Mouse (Mus musculus) intestine, embryonic 14.5 days (tissue): ENCODE data around the gene Rbm19. TPM values are rescaled to one million over a fixed set of nuclear protein-coding genes. Genes with fewer than 3 reads are reported as not detected.
A peak's percentile ranks its signal among the peaks of the same experiment; 100 is the strongest.
"Not testable (repeated sequence)": the region's sequence is repeated elsewhere in the genome, so short reads cannot be mapped to it uniquely, and the experiment has no call there.

ENCODE experiments used
- ATAC-seq: fragments of 200-750 bp; cut with Nextera tagmentation; replicated peaks from 2 replicates; pipeline ENCODE4 v1.8.0; 2017; ENCODE audit warnings: low read depth, moderate number of reproducible peaks, moderate TSS enrichment, moderate library complexity; ENCODE audit not compliant: low FRiP score, low TSS enrichment
- DNase-seq: peaks from one replicate; pipeline ENCODE4 v3.0.0-alpha.2; 2018; ENCODE audit warnings: low spot score
- H3K27ac ChIP-seq: fragments of 300-500 bp; sonication (generic); 2 replicates; pipeline ENCODE4 v1.5.1; 2014; ENCODE audit warnings: low read depth, mild to moderate bottlenecking, control low read depth
- H3K27me3 ChIP-seq: fragments of 300-500 bp; sonication (generic); replicated peaks from 2 replicates; pipeline ENCODE4 v1.6.1; 2014; ENCODE audit warnings: low read length, control low read depth; ENCODE audit not compliant: control insufficient read depth, insufficient read depth
- H3K36me3 ChIP-seq: fragments of 300-500 bp; sonication (generic); 2 replicates; pipeline ENCODE4 v1.6.1; 2014; ENCODE audit warnings: low read length, control low read depth; ENCODE audit not compliant: control insufficient read depth, insufficient read depth
- H3K4me1 ChIP-seq: fragments of 300-500 bp; sonication (generic); replicated peaks from 2 replicates; pipeline ENCODE4 v1.6.1; 2014; ENCODE audit warnings: low read length, control low read depth, mixed read lengths; ENCODE audit not compliant: control insufficient read depth, insufficient read depth
- H3K4me2 ChIP-seq: fragments of 300-500 bp; sonication (generic); 2 replicates; pipeline ENCODE4 v1.6.1; 2014; ENCODE audit warnings: low read length
- H3K4me3 ChIP-seq: fragments of 300-500 bp; sonication (generic); 2 replicates; pipeline ENCODE4 v1.5.1; 2014; ENCODE audit warnings: low read depth, low read length, control low read depth, mixed read lengths
- H3K9ac ChIP-seq: fragments of 300-500 bp; sonication (generic); 2 replicates; pipeline ENCODE4 v1.6.1; 2014; ENCODE audit warnings: mild to moderate bottlenecking, low read length
- H3K9me3 ChIP-seq: fragments of 300-500 bp; sonication (generic); 2 replicates; pipeline ENCODE4 v1.6.1; 2016; ENCODE audit warnings: low read length, control low read depth; ENCODE audit not compliant: control insufficient read depth
- WGBS: fragments of 180-500 bp; shearing (Covaris S2); extraction: QIAGEN DNeasy Blood & Tissue Kit; methylation state at CpG from one replicate; pipeline ENCODE4 v1.1.7; 2014; 5-methylcytosine and 5-hydroxymethylcytosine counted together
- polyA plus RNA-seq: library from polyadenylated mRNA; unstranded; fragments of >200 nt; fragmentation: Nextera tagmentation; extraction: Ambion mirVana; gene quantifications from 2 replicates; pipeline ENCODE4 v1.2.1, GENCODE M21; 2014

Gene Rbm19
- polyA plus RNA-seq, 1 experiment from 2014 or later = 29.2 TPM

- Histone ChIP-seq H3K4me1 (no peaks in the 10 kb centered on the region), H3K27me3 (0 out of 2 replicates have a peak, but pooled peaks cover 4% of the 10 kb centered on the region), H3K9ac (no peak overlapping the region), H3K27ac (no peak overlapping the region), H3K36me3 (no peaks in the 10 kb centered on the region), H3K4me3 (no peak overlapping the region), H3K4me2 (no peak overlapping the region), H3K9me3 (no peaks in the 10 kb centered on the region)
- 36% methylated on average over 8 of the region's 8 CpGs for WGBS
- no peak for ATAC-seq
- no peak for DNase-seq
Observed at GRCm38 (mm10) chr5:120102097-120102496, 14.2 kb upstream of the Rbm19 start.

DNA sequence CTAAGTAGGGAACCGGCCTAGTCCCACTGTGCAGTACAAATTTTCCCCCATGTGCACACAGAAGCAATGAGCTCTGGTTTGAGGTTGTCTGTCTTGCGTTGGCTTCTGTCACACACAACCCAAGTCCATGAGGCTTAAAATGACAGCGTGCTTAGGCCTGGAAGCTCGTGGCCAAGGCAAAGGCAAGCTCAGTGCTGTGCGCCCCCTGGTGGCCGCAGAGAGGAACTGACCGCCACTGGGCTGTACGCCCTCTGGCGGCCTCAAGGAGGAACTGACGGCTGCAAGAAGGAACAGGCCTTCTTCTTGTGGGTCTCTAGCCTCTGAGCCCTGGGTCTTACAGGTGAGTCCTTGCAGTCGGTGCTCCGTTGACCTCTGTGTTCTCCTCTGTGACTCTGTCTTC, 13.5 kb upstream of the Rbm19 start:
- 14% methylated on average over 12 of the region's 12 CpGs for WGBS
- DNase-seq (peak; percentile 84), ATAC-seq (no peak)
- no peak overlapping the region for H3K27ac ChIP-seq
- no peaks in the 10 kb centered on the region for H3K36me3 ChIP-seq
- H3K4me2 ChIP-seq = no peak overlapping the region
- no peaks in the 10 kb centered on the region for H3K4me1 ChIP-seq
- no peaks in the 10 kb centered on the region for H3K9me3 ChIP-seq
- 0 out of 2 replicates have a peak, but pooled peaks cover 4% of the 10 kb centered on the region for H3K27me3 ChIP-seq
- H3K9ac ChIP-seq = no peak overlapping the region
- no peak overlapping the region for H3K4me3 ChIP-seq

DNA sequence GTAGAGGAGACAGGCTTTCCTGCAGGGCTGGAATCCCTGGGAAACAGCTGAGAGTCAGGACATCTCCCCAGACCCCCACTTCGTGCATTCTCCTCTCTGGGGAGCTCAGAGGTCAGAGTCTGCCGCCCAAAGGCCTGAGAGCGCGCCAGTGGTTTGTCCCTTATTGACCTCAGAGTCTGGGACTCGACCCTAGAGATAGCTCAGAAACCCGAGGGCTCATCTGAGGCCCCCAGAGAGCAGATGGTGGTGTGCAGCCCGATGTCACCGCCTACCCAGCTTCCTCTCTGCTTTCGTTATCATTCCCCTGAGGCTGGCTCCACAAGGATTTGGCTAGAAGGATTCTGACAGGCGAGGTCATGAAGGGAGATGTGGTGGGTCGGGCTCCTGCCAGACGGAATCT, 12.8 kb upstream of the Rbm19 start:
- Histone ChIP-seq H3K27me3 (0 out of 2 replicates have a peak, but pooled peaks cover 4% of the 10 kb centered on the region), H3K4me3 (no peak overlapping the region), H3K9me3 (no peaks in the 10 kb centered on the region), H3K4me1 (no peaks in the 10 kb centered on the region), H3K9ac (no peak overlapping the region), H3K36me3 (no peaks in the 10 kb centered on the region), H3K27ac (no peak overlapping the region), H3K4me2 (no peak overlapping the region)
- DNase-seq = no peak
- ATAC-seq = no peak
- 43% methylated on average over 12 of the region's 12 CpGs for WGBS

GRCm38 (mm10) chr5:120106424-120107073, 9.7 kb upstream of the Rbm19 start:
- H3K9ac ChIP-seq = no peak overlapping the region
- 26% methylated on average over 12 of the region's 12 CpGs for WGBS
- no peaks in the 10 kb centered on the region for H3K36me3 ChIP-seq
- DNase-seq (peak; percentile 64), ATAC-seq (no peak)
- H3K4me2 ChIP-seq = no peak overlapping the region
- no peak overlapping the region for H3K4me3 ChIP-seq
- 0 out of 2 replicates have a peak, but pooled peaks cover 4% of the 10 kb centered on the region for H3K27me3 ChIP-seq
- H3K4me1 ChIP-seq = no peaks in the 10 kb centered on the region
- H3K9me3 ChIP-seq = no peaks in the 10 kb centered on the region
- no peak overlapping the region for H3K27ac ChIP-seq

DNA sequence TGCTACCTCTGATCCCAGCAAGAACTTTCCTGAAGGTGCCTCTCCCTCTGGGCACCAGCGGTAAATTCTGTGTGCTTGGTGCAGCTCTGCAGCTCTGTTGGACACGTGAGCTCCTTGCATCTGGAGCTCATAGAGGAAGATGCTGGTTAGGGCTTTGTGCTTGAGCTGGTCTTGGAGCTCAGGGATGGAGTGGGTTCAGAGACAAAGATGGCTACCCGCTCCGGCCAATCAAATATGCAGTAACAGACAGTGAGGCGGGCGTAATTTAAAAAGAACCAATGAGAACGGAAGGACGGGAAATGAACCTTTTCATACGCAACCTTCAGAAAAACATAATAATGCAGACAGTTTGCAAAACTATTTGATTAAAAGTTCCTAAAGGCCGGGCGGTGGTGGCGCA, 1.9 kb upstream of the Rbm19 start:
- peaks cover 3% of the 10 kb centered on the region; the same call in 1 of the 2 replicates for H3K4me1 ChIP-seq
- DNase-seq (no peak), ATAC-seq (no peak)
- no peaks in the 10 kb centered on the region for H3K9me3 ChIP-seq
- 81% methylated on average over 12 of the region's 12 CpGs for WGBS
- H3K36me3 ChIP-seq = peaks cover 8% of the 10 kb centered on the region
- no peak overlapping the region for H3K9ac ChIP-seq
- H3K4me2 ChIP-seq = no peak overlapping the region
- H3K27me3 ChIP-seq = no peaks in the 10 kb centered on the region
- H3K27ac ChIP-seq = no peak overlapping the region
- no peak overlapping the region for H3K4me3 ChIP-seq

DNA sequence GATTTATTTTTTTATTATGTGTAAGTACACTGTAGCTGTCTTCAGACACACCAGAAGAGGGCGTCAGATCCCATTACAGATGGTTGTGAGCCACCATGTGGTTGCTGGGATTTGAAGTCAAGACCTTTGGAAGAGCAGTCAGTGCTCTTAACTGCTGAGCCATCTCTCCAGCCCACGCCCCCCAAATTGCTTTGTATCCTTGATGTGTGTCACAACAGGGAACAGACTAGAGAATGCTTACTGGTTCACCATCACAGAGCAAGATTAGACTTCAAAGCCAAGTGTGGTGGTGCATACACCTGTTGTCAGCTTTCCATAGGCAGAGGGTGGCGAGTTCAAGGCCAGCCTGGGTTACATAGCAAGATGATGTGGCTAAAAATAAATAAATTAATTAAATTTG, 896 bp downstream of the Rbm19 start:
- H3K27ac ChIP-seq, H3K9ac ChIP-seq, H3K4me1 ChIP-seq, DNase-seq, ATAC-seq, H3K9me3 ChIP-seq, H3K27me3 ChIP-seq: not testable (repeated sequence)
- peaks cover 36% of the 10 kb centered on the region for H3K36me3 ChIP-seq
- peak overlapping the region; percentile 93 for H3K4me2 ChIP-seq
- H3K4me3 ChIP-seq = peak overlapping the region; percentile 91
- WGBS = 42% methylated on average over 3 of the region's 3 CpGs

- no peak overlapping the region for H3K9ac ChIP-seq
- H3K4me2 ChIP-seq = no peak overlapping the region
- H3K4me3 ChIP-seq = no peak overlapping the region
- 91% methylated on average over 16 of the region's 16 CpGs for WGBS
- H3K27ac ChIP-seq = no peak overlapping the region
- H3K27me3 ChIP-seq = no peaks in the 10 kb centered on the region
- H3K36me3 ChIP-seq = peaks cover 81% of the 10 kb centered on the region
- no peaks in the 10 kb centered on the region for H3K4me1 ChIP-seq
- DNase-seq (no peak), ATAC-seq (no peak)
- H3K9me3 ChIP-seq = no peaks in the 10 kb centered on the region
Observed at GRCm38 (mm10) chr5:120124881-120125690, 8.8 kb downstream of the Rbm19 start.

DNA sequence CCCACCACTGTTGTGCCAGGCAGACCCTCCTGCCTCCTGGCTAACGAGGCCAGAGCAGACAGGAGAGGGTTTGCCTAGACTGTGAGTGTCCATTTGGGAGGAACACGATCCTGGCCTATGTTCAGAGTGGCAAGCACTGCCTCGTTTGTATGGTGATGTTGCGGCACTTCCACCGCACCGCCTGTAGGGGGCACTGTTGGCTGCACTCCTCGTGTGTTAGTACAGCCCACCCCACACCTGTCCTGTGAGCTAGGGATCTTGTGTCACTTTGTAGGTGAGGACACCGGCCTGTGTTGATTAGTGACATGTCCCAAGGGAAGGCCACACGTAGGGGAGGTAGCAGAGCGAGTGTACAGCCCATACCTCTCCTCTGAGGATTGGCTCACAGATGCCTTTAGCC, 11.4 kb downstream of the Rbm19 start:
- Histone ChIP-seq H3K9ac (no peak overlapping the region), H3K27me3 (no peaks in the 10 kb centered on the region), H3K36me3 (peaks cover 69% of the 10 kb centered on the region), H3K4me2 (no peak overlapping the region), H3K4me3 (no peak overlapping the region), H3K4me1 (no peaks in the 10 kb centered on the region), H3K27ac (no peak overlapping the region), H3K9me3 (no peaks in the 10 kb centered on the region)
- DNase-seq (peak; percentile 56), ATAC-seq (no peak)
- WGBS = 61% methylated on average over 10 of the region's 10 CpGs
